Mouse (Mus musculus) MEL (cell line): ENCODE results near the gene Nr3c2. TPM values are rescaled to one million over a fixed set of nuclear protein-coding genes. Genes with fewer than 3 reads are reported as not detected.

Source experiments
- DNase-seq: peaks from one replicate; pipeline ENCODE4 v3.0.0; 2011; ENCODE audit warnings: low read depth, low spot score
- H3K27ac ChIP-seq: 2 replicates; pipeline ENCODE4 v1.5.1; 2012; ENCODE audit warnings: low read depth, mild to moderate bottlenecking, control low read depth, low read length, moderate library complexity; ENCODE audit not compliant: control insufficient read depth
- H3K27me3 ChIP-seq, 2 experiments: fragments of 150-350 bp in 1 of 2; sonication (generic) in 1 of 2; 2 replicates each; pipeline ENCODE4 v1.6.1; 2012; ENCODE audit warnings: low read length in 2 of 2, mild to moderate bottlenecking in 2 of 2, improper control_type of control experiment in 1 of 2, moderate library complexity in 1 of 2; ENCODE audit not compliant: insufficient read depth in 2 of 2, control insufficient read depth in 1 of 2
- H3K36me3 ChIP-seq, 2 experiments: 2 replicates each; pipeline ENCODE4 v1.6.1; 2012 to 2014; ENCODE audit warnings: low read length in 2 of 2, improper control_type of control experiment in 1 of 2, inconsistent platforms in 1 of 2, mild to moderate bottlenecking in 1 of 2; ENCODE audit not compliant: insufficient read depth in 2 of 2, control insufficient read depth in 1 of 2
- H3K4me1 ChIP-seq, 2 experiments: fragments of 150-350 bp in 1 of 2; sonication (generic) in 1 of 2; 2 replicates each; pipeline ENCODE4 v1.6.1; 2012; ENCODE audit warnings: low read length in 2 of 2, improper control_type of control experiment in 1 of 2, mild to moderate bottlenecking in 1 of 2; ENCODE audit not compliant: insufficient read depth in 2 of 2, control insufficient read depth in 1 of 2
- H3K4me3 ChIP-seq, 2 experiments: fragments of 150-350 bp in 1 of 2; sonication (generic) in 1 of 2; 2 replicates each; pipeline ENCODE4 v1.5.1; 2012; ENCODE audit warnings: low read depth in 2 of 2, low read length in 2 of 2, mild to moderate bottlenecking in 2 of 2, moderate library complexity in 2 of 2, control low read depth in 1 of 2, improper control_type of control experiment in 1 of 2; ENCODE audit not compliant: control insufficient read depth in 1 of 2, insufficient read depth in 1 of 2
- H3K79me2 ChIP-seq: 2 replicates; pipeline ENCODE4 v1.6.1; 2012; ENCODE audit warnings: mild to moderate bottlenecking, low read length, moderate library complexity; ENCODE audit not compliant: control insufficient read depth, poor library complexity, insufficient read depth
- H3K9ac ChIP-seq: 2 replicates; pipeline ENCODE4 v1.6.1; 2012; ENCODE audit warnings: low read depth, mild to moderate bottlenecking, control low read depth, low read length, moderate library complexity; ENCODE audit not compliant: control insufficient read depth, poor library complexity, severe bottlenecking
- H3K9me3 ChIP-seq: fragments of 150-350 bp; sonication (generic); replicated peaks from 2 replicates; pipeline ENCODE4 v1.6.1; 2012; ENCODE audit warnings: mild to moderate bottlenecking, low read length, improper control_type of control experiment, moderate library complexity; ENCODE audit not compliant: insufficient read depth
- BHLHE40 ChIP-seq: IDR thresholded peaks from 2 replicates; pipeline ENCODE4 v1.6.1; 2012; ENCODE audit warnings: low read depth, mild to moderate bottlenecking, inconsistent platforms, low read length, improper control_type of control experiment, borderline replicate concordance
- CHD1 ChIP-seq: IDR thresholded peaks from 2 replicates; pipeline ENCODE4 v1.6.1; 2012; ENCODE audit warnings: low read depth, mild to moderate bottlenecking, inconsistent platforms, low read length, improper control_type of control experiment
- CHD2 ChIP-seq: IDR thresholded peaks from 2 replicates; pipeline ENCODE4 v1.6.1; 2011; ENCODE audit warnings: low read length, improper control_type of control experiment
- CTCF ChIP-seq, 3 experiments: IDR thresholded peaks in 2 of 3; conservative IDR thresholded peaks in 1 of 3; 2 replicates each; pipeline ENCODE4 v1.5.1; 2011 to 2012; ENCODE audit warnings: low read length in 3 of 3, low read depth in 2 of 3, mild to moderate bottlenecking in 2 of 3, improper control_type of control experiment in 1 of 3, inconsistent platforms in 1 of 3, mixed read lengths in 1 of 3, moderate library complexity in 1 of 3; ENCODE audit not compliant: control insufficient read depth in 1 of 3, insufficient read depth in 1 of 3, poor library complexity in 1 of 3, severe bottlenecking in 1 of 3
- E2F4 ChIP-seq: IDR thresholded peaks from 2 replicates; pipeline ENCODE4 v1.6.1; 2011; ENCODE audit warnings: low read depth, low read length, improper control_type of control experiment, borderline replicate concordance
- ELF1 ChIP-seq: IDR thresholded peaks from 2 replicates; pipeline ENCODE4 v1.6.1; 2014; ENCODE audit warnings: low read depth, mild to moderate bottlenecking, inconsistent platforms, low read length, improper control_type of control experiment, moderate library complexity
- EP300 ChIP-seq, 2 experiments: IDR thresholded peaks; 2 replicates each; pipeline ENCODE4 v1.6.1; 2011; ENCODE audit warnings: improper control_type of control experiment in 2 of 2, low read length in 2 of 2, low read depth in 1 of 2, mild to moderate bottlenecking in 1 of 2
- ETS1 ChIP-seq: IDR thresholded peaks from 2 replicates; pipeline ENCODE4 v1.6.1; 2012; ENCODE audit warnings: low read depth, mild to moderate bottlenecking, inconsistent platforms, low read length, improper control_type of control experiment, moderate library complexity
- GABPA ChIP-seq: IDR thresholded peaks from 2 replicates; pipeline ENCODE4 v1.6.1; 2012; ENCODE audit warnings: low read depth, mild to moderate bottlenecking, inconsistent platforms, low read length, improper control_type of control experiment, moderate library complexity
- GATA1 ChIP-seq: IDR thresholded peaks from 2 replicates; pipeline ENCODE4 v1.6.1; 2011; ENCODE audit warnings: low read depth, low read length, improper control_type of control experiment
- HCFC1 ChIP-seq: IDR thresholded peaks from 2 replicates; pipeline ENCODE4 v1.6.1; 2012; ENCODE audit warnings: low read depth, mild to moderate bottlenecking, inconsistent platforms, low read length, improper control_type of control experiment, moderate library complexity
- JUND ChIP-seq: IDR thresholded peaks from 2 replicates; pipeline ENCODE4 v1.6.1; 2011; ENCODE audit warnings: low read depth, mild to moderate bottlenecking, improper control_type of control experiment, low read length
- KAT2A ChIP-seq: conservative IDR thresholded peaks from 2 replicates; pipeline ENCODE4 v1.6.1; 2012; ENCODE audit warnings: low read depth, low read length, improper control_type of control experiment, inconsistent platforms
- MAFK ChIP-seq: IDR thresholded peaks from 2 replicates; pipeline ENCODE4 v1.6.1; 2011; ENCODE audit warnings: low read depth, mild to moderate bottlenecking, low read length, improper control_type of control experiment, borderline replicate concordance
- MAX ChIP-seq: IDR thresholded peaks from 2 replicates; pipeline ENCODE4 v1.6.1; 2011; ENCODE audit warnings: low read length, improper control_type of control experiment
- MAZ ChIP-seq: IDR thresholded peaks from 2 replicates; pipeline ENCODE4 v1.6.1; 2012; ENCODE audit warnings: low read depth, mild to moderate bottlenecking, inconsistent platforms, low read length, improper control_type of control experiment
- MXI1 ChIP-seq: IDR thresholded peaks from 2 replicates; pipeline ENCODE4 v1.6.1; 2011; ENCODE audit warnings: mild to moderate bottlenecking, low read depth, low read length, improper control_type of control experiment
- MYC ChIP-seq: IDR thresholded peaks from 2 replicates; pipeline ENCODE4 v1.6.1; 2011; ENCODE audit warnings: low read depth, mild to moderate bottlenecking, low read length, improper control_type of control experiment, moderate library complexity
- NELFE ChIP-seq: IDR thresholded peaks from 2 replicates; pipeline ENCODE4 v1.6.1; 2011; ENCODE audit warnings: low read depth, low read length, improper control_type of control experiment
- NRF1 ChIP-seq: IDR thresholded peaks from 2 replicates; pipeline ENCODE4 v1.6.1; 2014; ENCODE audit warnings: low read depth, mild to moderate bottlenecking, inconsistent platforms, low read length, improper control_type of control experiment, moderate library complexity; ENCODE audit not compliant: poor library complexity, insufficient read depth, severe bottlenecking
- POLR2A ChIP-seq, 2 experiments: IDR thresholded peaks; 2 replicates each; pipeline ENCODE4 v1.6.1; 2011 to 2012; ENCODE audit warnings: low read length in 2 of 2, mild to moderate bottlenecking in 2 of 2, control low read depth in 1 of 2, improper control_type of control experiment in 1 of 2, low read depth in 1 of 2, moderate library complexity in 1 of 2; ENCODE audit not compliant: control insufficient read depth in 1 of 2, insufficient read depth in 1 of 2, poor library complexity in 1 of 2
- RAD21 ChIP-seq: IDR thresholded peaks from 2 replicates; pipeline ENCODE4 v1.6.1; 2011; ENCODE audit warnings: mild to moderate bottlenecking, low read depth, low read length, improper control_type of control experiment
- SMC3 ChIP-seq: IDR thresholded peaks from 2 replicates; pipeline ENCODE4 v1.6.1; 2011; ENCODE audit warnings: low read depth, low read length, improper control_type of control experiment
- TAL1 ChIP-seq: IDR thresholded peaks from 2 replicates; pipeline ENCODE4 v1.6.1; 2012; ENCODE audit warnings: mild to moderate bottlenecking, inconsistent platforms, low read length, moderate library complexity, mixed read lengths
- USF1 ChIP-seq: IDR thresholded peaks from 2 replicates; pipeline ENCODE4 v1.6.1; 2014; ENCODE audit warnings: low read depth, mild to moderate bottlenecking, inconsistent platforms, low read length, improper control_type of control experiment, moderate library complexity
- ZC3H11A ChIP-seq: IDR thresholded peaks from 2 replicates; pipeline ENCODE4 v1.6.1; 2012; ENCODE audit warnings: low read depth, mild to moderate bottlenecking, inconsistent platforms, low read length, improper control_type of control experiment
- ZMIZ1 ChIP-seq: IDR thresholded peaks from 2 replicates; pipeline ENCODE4 v1.6.1; 2012; ENCODE audit warnings: low read depth, mild to moderate bottlenecking, inconsistent platforms, low read length, improper control_type of control experiment, moderate library complexity
- ZNF384 ChIP-seq: IDR thresholded peaks from 2 replicates; pipeline ENCODE4 v1.6.1; 2012; ENCODE audit warnings: low read depth, mild to moderate bottlenecking, inconsistent platforms, low read length, improper control_type of control experiment
- polyA plus RNA-seq, 2 experiments: library from polyadenylated mRNA; stranded (reverse) in 1 of 2; unstranded in 1 of 2; fragments of >175 nt in 1 of 2; fragments of >200 nt in 1 of 2; gene quantifications; 2 replicates each; pipeline versions ENCODE4 v1.2.1 to v1.2.4; 2012; ENCODE audit warnings: low replicate concordance in 2 of 2, low read depth in 1 of 2; ENCODE audit not compliant: insufficient read length in 2 of 2, insufficient read depth in 1 of 2, missing spikeins in 1 of 2
- total RNA-seq: library from RNA; depleted of rRNA; stranded (reverse); fragments of 300-350 nt; gene quantifications from 2 replicates; pipeline ENCODE4 v1.2.3, GENCODE M21; 2012

Gene Nr3c2
- total and polyA plus RNA-seq, 3 experiments, result 1.0 to 1.5 TPM; not detected in 1

DNA sequence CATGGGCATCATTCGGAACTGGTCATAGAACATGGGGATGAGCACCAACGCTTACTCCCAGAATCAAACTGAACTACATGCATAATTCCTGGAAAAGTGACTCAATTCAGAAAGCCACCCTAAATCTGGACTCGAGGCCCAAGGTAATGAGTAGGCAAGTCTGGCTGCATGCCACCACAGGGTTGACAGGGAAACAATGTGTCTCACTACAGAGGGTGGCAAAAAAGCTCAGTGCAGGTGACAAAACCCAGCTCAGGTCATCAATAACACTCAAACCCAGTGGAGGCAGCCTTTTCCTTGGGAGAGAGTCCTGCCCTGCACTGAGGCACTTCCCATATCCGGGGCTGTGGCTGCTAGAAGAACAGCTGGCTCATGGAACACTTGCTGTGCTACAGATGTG, 228.8 kb downstream of the Nr3c2 start:
- no peak for DNase-seq
- Histone ChIP-seq H3K27ac (no peak overlapping the region), H3K9ac (no peak overlapping the region), H3K79me2 (no peaks in the 10 kb centered on the region), H3K4me1 (no peaks in the 10 kb centered on the region), H3K36me3 (no peaks in the 10 kb centered on the region), H3K4me3 (no peak overlapping the region), H3K9me3 (no peaks in the 10 kb centered on the region), H3K27me3 (no peaks in the 10 kb centered on the region)
- TF ChIP-seq E2F4 (no peak), ELF1 (no peak), MAX (no peak), BHLHE40 (no peak), POLR2A (IDR thresholded peaks at IDR 0.05; ENCODE audit: control insufficient read depth in 1 of 2, insufficient read depth in 1 of 2, low read depth in 1 of 2, low read length in 2 of 2, poor library complexity in 1 of 2) (no peak), GABPA (no peak), CTCF (IDR thresholded peaks at IDR 0.05 in 2 of 3, conservative IDR thresholded peaks at IDR 0.05 in 1 of 3; ENCODE audit: control insufficient read depth in 1 of 3, insufficient read depth in 1 of 3, low read depth in 2 of 3, low read length in 3 of 3, poor library complexity in 1 of 3, severe bottlenecking in 1 of 3) (no peak), CHD2 (no peak), EP300 (IDR thresholded peaks at IDR 0.05; ENCODE audit: low read depth in 1 of 2, low read length in 2 of 2) (no peak), RAD21 (no peak), KAT2A (no peak), JUND (no peak), MAZ (no peak), HCFC1 (no peak), MYC (no peak), MXI1 (no peak), ZMIZ1 (no peak), TAL1 (no peak), MAFK (no peak), ETS1 (no peak)

DNA sequence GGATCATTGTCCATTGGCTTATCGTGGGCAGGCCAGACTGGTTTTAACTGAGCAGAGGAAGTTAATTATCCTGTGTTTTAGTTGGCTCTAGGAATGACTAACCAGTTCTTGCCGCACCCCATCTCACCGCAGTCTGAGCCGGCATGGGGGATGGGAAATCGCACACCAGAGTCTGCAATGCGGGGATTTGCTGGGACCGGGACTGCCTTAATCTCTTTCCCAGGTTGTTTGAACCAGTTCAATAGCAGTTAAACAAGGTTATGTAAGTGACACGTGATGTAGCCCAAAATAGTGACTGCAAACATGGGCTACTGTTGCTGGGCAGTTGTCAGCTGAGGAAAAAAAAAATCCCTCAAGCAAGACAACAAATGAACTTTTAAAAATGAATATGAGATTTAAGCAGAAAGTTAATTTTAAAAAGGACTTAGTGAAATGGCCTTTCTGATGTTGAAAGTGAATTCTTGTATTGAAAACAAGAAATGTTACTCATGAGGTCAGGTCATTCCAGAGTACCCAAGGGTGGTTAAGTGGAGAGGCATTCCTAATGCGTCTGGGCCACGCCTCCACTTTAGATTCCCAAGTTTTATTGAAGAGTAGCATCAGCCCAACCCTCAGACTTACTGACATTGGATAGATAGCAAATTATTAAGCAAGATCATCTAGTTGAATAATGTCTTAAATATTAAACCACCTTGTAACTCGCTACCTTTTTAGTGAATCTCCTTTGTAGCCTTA, 233.8 kb downstream of the Nr3c2 start:
- no peaks in the 10 kb centered on the region for H3K36me3 ChIP-seq
- H3K27me3 ChIP-seq, result no peaks in the 10 kb centered on the region
- no peaks in the 10 kb centered on the region for H3K79me2 ChIP-seq
- no peaks in the 10 kb centered on the region for H3K9me3 ChIP-seq
- TF ChIP-seq GATA1 (no peak), E2F4 (no peak), GABPA (no peak), MAZ (no peak), NRF1 (no peak), SMC3 (no peak), USF1 (no peak), CHD1 (no peak), JUND (no peak), ZC3H11A (no peak), ZNF384 (no peak), NELFE (no peak), ELF1 (no peak), MXI1 (no peak), TAL1 (no peak)
- H3K9ac ChIP-seq, result no peak overlapping the region
- no peak overlapping the region for H3K27ac ChIP-seq
- H3K4me1 ChIP-seq, result no peaks in the 10 kb centered on the region
- no peak overlapping the region for H3K4me3 ChIP-seq
- DNase-seq, result no peak
